Mouse (Mus musculus): ENCODE data around the gene Zfp57.
"Not testable (repeated sequence)": the region's sequence is repeated elsewhere in the genome, so short reads cannot be mapped to it uniquely, and the experiment has no call there.

DNA sequence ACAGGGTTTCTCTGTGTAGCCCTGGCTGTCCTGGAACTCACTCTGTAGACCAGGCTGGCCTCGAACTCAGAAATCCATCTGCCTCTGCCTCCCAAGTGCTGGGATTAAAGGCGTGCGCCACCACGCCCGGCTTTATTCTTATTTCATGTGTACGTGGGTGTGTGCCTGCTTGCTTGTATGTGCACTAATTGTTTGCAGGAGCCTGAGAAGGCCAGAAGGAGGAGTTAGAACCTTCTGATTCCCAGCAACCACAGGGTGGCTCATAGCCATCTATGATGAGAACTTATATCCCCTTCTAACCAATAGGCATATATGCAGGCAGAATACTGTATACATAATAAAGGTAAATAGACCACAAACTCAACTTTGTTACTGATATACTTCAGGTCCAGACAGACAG, 10.3 kb upstream of the Zfp57 start:
- TF ChIP-seq GATA1 (IDR thresholded peaks at IDR 0.05; ENCODE audit: borderline replicate concordance, low read length); FLI1 (IDR thresholded peaks at IDR 0.05; ENCODE audit: low read length): not testable (repeated sequence)
